Mouse (Mus musculus) heart, postnatal 10 days (tissue): Measurements from ENCODE around the gene Gm884. TPM values are rescaled to one million over a fixed set of nuclear protein-coding genes. Genes with fewer than 3 reads are reported as not detected.

ENCODE experiments used
- DNase-seq, 2 experiments: peaks; one replicate each; pipeline ENCODE4 v3.0.0; 2021
- intact Hi-C: fragments of 180-260 bp; cut with DNase I; formaldehyde crosslinking; loops from one replicate; pipeline ENCODE4 v1.15.1; 2025
- total RNA-seq, 2 experiments: library from RNA; stranded (reverse); gene quantifications; 2 replicates each; pipeline ENCODE4 v1.2.3; 2021

Gene Gm884
- not detected for total RNA-seq

GRCm38 (mm10) chr11:103621040-103621439 is at the start of gene Gm884:
Gene Gm884 (minus strand): TSS chr11:103621140.
- DNase-seq, result no peak

DNA sequence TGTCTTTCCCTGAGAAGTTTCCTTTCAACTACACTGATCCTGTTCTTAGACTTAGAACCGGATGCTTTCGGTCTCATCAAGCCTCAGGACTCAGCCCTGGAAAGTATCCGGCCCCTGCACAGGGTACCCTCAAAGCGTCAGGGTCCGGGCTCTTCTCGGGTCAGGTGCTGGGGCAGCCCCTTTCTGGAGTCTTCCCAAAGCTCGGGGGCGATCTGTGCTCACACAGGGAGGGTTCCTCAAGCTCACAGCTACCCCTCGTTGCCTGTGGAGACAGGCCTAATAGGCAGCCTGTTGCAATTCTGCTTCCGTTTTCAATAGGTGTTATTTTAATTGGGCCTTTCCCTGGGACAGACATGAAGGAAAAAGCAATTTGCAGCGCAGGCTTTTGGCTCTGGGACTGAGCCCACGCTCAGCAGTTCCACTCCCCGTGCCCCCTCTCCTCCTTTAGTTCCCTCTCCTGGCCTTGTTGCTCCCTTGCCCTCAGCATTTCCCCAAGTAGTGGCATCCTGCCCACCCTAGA is 46.0 kb upstream of the Gm884 start:
- intact Hi-C loops, result no loop called here
- no peak for DNase-seq

More at GRCm38 (mm10) chr11:103621040-103621439, at the start of gene Gm884:
- intact Hi-C loops, result no loop called here

GRCm38 (mm10) chr11:103666181-103666906 is 45.4 kb upstream of the Gm884 start:
- DNase-seq, result peak in 1 of 2 experiments; percentile 18
- intact Hi-C loops, result no loop called here

- DNase-seq, result no peak
- intact Hi-C loops, result no loop called here
These were observed 44.8 kb upstream of the Gm884 start for GRCm38 (mm10) chr11:103665695-103666094.

DNA sequence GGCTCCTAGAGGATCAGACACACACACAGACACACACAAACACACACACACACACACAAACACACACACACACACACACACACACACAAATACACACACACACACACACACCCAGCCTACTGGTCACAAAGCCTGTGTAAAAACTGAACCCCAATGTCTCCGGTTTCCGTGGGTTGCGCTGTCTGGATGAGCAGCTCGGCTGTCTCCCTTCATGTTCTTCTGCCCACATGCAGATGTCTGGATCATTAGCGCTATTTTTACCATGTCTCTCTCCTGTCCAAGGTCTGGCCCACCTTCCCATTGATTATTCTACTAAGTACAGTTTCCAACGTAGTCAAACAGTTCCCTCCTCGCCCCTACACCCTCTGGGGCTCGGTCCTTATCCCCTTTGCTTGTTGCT is 42.2 kb upstream of the Gm884 start:
- DNase-seq, result no peak
- intact Hi-C loops, result no loop called here

- intact Hi-C loops, result no loop called here
- DNase-seq, result no peak
These were observed 41.6 kb upstream of the Gm884 start for GRCm38 (mm10) chr11:103662546-103662945.

- intact Hi-C loops, result no loop called here
- DNase-seq, result no peak
These were observed 40.9 kb upstream of the Gm884 start for GRCm38 (mm10) chr11:103661863-103662262.

DNA sequence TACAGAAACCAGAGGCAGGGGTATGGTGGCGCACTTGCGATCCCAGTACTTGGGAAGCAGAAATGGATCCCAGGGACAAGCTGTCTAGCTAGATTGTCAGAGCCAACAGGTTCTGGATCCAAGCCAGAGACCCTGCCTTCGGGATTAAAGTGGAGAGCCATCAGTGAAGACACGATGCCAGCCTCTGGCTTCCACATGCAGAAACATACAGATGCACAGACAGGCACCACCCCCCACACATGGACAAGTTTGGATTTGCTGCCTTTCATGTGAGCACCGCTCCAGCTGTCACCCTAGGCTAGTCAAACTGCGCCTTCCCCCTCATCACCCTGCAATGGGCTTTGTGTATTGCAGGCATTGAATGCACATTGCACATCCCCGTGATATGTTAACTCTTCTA is 37.2 kb upstream of the Gm884 start:
- DNase-seq, result no peak
- intact Hi-C loops, result no loop called here

- peak; percentile 58 to 70 for DNase-seq
- intact Hi-C loops, result no loop called here
These were observed 35.6 kb upstream of the Gm884 start for GRCm38 (mm10) chr11:103656520-103656919.

GRCm38 (mm10) chr11:103653359-103653965 is 32.5 kb upstream of the Gm884 start:
- no peak for DNase-seq
- intact Hi-C loops, result no loop called here

- intact Hi-C loops, result no loop called here
- no peak for DNase-seq
These were observed 30.5 kb upstream of the Gm884 start for GRCm38 (mm10) chr11:103651426-103651825.

GRCm38 (mm10) chr11:103649983-103650493 is 29.1 kb upstream of the Gm884 start:
- intact Hi-C loops, result no loop called here
- no peak for DNase-seq

DNA sequence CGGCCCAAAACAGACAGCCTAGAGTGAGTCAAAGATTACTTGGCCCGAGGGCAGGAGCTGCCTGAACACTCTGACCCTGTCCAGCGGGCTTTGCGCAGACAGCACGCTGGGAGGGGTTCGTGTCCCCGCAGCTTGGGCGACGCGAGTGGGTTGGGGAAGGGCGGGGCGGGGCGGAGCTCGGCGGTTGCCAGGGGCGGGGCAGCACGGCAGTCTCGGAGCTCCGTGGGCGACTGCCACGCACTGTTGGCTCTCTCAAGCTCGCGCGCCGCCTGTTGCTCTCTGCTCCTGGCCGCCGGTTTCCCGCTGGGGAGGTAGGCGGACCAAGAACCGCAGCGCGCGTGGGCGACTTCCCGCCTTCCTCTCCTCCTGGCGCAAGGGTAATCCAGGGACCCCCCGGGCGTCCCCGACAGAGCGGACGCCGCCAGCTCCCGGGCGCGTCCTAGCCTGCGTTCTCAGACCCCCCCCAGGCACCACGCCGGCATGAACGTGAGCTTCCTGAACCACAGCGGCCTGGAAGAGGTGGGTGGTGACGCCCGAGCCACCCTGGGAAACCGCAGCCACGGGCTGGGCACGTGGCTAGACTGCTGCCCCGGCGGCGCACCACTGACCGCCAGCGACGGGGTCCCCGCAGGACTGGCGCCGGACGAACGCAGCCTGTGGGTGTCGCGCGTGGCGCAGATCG is 28.5 kb upstream of the Gm884 start, which contains the start of gene Rprml:
TSS of gene Rprml (plus strand) at position 270 of the 682 bp plus-strand sequence.
- intact Hi-C loops, result no loop called here
- DNase-seq, result no peak

DNA sequence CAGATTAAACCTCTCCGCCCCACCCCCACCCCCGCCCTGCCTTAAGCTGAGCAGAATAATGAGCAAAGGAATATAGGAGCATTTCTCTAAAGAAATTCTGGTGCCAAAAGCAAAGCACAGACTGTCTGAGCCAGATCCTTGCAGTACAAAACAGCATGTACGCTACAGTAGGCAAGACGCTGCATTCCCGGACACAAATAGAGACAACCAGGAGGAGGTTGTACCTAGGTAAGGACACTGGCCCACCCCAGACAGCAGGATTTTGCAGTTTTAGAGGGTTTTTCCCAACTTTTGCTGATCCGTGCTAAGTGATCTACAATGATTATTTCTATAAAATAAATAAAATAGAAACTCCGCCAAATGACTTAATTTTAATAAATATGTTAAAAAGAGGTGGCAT is 27.7 kb upstream of the Gm884 start:
- intact Hi-C loops, result no loop called here
- no peak for DNase-seq

- intact Hi-C loops, result no loop called here
- DNase-seq, result no peak
These were observed 27.1 kb upstream of the Gm884 start for GRCm38 (mm10) chr11:103647921-103648620.

GRCm38 (mm10) chr11:103646301-103646700 is 25.4 kb upstream of the Gm884 start:
- intact Hi-C loops, result no loop called here
- DNase-seq, result no peak

GRCm38 (mm10) chr11:103645731-103646130 is 24.8 kb upstream of the Gm884 start:
- intact Hi-C loops, result no loop called here
- no peak for DNase-seq

DNA sequence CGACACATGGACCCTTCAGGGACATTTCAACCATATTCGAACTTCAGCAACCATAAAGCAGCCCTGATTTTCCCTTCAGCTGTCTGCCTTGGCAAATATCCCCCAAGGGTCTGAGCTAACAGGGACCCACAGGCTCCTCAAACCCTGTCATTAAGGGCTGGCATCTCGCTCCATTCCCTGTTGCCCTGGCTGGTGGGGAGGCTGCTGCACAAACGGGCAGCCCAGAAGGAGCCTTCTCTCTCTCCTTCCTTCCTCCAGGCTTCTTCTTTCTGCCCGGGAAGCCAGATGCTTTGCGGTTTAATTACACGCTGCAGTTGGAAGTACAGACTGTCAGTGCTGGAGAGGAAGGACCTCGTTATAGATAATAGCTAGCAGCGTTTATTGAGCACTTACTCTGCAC is 22.3 kb upstream of the Gm884 start:
- intact Hi-C loops, result no loop called here
- DNase-seq, result no peak

DNA sequence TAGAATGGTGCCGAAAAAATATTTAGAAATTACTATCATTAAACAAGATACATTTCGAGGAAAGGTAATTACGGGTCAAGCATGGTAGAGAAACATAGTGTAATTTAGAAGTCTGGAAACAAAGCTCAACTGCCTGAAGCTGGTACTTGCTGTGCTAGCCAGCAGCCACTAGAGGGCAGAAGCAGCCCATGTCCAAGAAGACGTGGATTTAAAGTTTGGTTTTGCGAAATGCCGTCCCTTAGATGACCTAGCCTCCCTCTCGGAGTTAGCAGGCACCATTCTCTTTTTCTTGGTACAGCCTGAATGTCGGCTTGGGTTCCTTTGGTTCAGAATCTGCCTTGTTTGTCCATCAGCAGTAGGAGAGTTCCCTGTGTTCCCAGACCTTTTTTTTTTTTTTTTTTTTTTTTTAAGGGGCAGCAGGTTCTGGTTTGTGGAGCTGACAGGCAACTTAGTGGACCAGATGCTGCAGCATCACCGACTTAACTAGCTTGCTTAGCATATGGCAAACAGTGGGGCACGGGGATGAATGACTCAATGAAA is 18.5 kb upstream of the Gm884 start:
- intact Hi-C loops, result loop anchor here (1.0 to 2.0 kb wide), 3 partner anchors 36 to 271 kb away; no protein-coding TSS in a partner anchor
- peak; percentile 42 to 69 for DNase-seq

GRCm38 (mm10) chr11:103638790-103639189 is 17.9 kb upstream of the Gm884 start, which contains the start of gene Lyzl6:
Gene Lyzl6 (minus strand): TSS chr11:103638890.
- DNase-seq, result no peak
- intact Hi-C loops, result loop anchor here (1.0 to 2.0 kb wide), 3 partner anchors 37 to 272 kb away; no protein-coding TSS in a partner anchor
